Mouse (Mus musculus) natural killer cell, adult 2 months (primary cell): ENCODE measurements around the gene Furin.

Experiments used
- DNase-seq, 2 experiments: peaks; one replicate each; pipeline ENCODE4 v3.0.0; 2022; ENCODE audit warnings: low spot score in 2 of 2

Gene Furin

GRCm38 (mm10) chr7:80372667-80373066, 32.6 kb downstream of the Furin start:
- no peak for DNase-seq

- peak in 1 of 2 experiments; percentile 48 for DNase-seq
Observed at GRCm38 (mm10) chr7:80372166-80372565, 33.1 kb downstream of the Furin start.

GRCm38 (mm10) chr7:80371041-80371751, 34.0 kb downstream of the Furin start, which contains the start of gene Man2a2:
TSS of gene Man2a2 (minus strand) at chr7:80371375.
- DNase-seq = peak; percentile 45 to 76

GRCm38 (mm10) chr7:80370649-80371040, 34.6 kb downstream of the Furin start:
- DNase-seq = peak; percentile 62 to 78

- no peak for DNase-seq
Observed at GRCm38 (mm10) chr7:80369967-80370431, 35.2 kb downstream of the Furin start.

GRCm38 (mm10) chr7:80369461-80369860, 35.8 kb downstream of the Furin start:
- DNase-seq = peak in 1 of 2 experiments; percentile 42

GRCm38 (mm10) chr7:80368635-80369421, 36.4 kb downstream of the Furin start:
- DNase-seq = no peak

GRCm38 (mm10) chr7:80368009-80368408, 37.2 kb downstream of the Furin start:
- no peak for DNase-seq

GRCm38 (mm10) chr7:80367232-80367631, 38.0 kb downstream of the Furin start:
- DNase-seq = no peak

GRCm38 (mm10) chr7:80365759-80366158, 39.5 kb downstream of the Furin start:
- no peak for DNase-seq

- DNase-seq = no peak
Observed at GRCm38 (mm10) chr7:80360435-80360834, 44.8 kb downstream of the Furin start.

- DNase-seq = no peak
Observed at GRCm38 (mm10) chr7:80358039-80358438, 47.2 kb downstream of the Furin start.

- no peak for DNase-seq
Observed at GRCm38 (mm10) chr7:80357156-80357555, 48.1 kb downstream of the Furin start.

- DNase-seq = no peak
Observed at GRCm38 (mm10) chr7:80356351-80356750, 48.9 kb downstream of the Furin start.

GRCm38 (mm10) chr7:80352920-80353319, 52.3 kb downstream of the Furin start:
- DNase-seq = no peak

GRCm38 (mm10) chr7:80350808-80351207, 54.4 kb downstream of the Furin start:
- DNase-seq = no peak

- no peak for DNase-seq
Observed at GRCm38 (mm10) chr7:80347670-80348586, 57.3 kb downstream of the Furin start.

GRCm38 (mm10) chr7:80346830-80347229, 58.4 kb downstream of the Furin start:
- DNase-seq = no peak

GRCm38 (mm10) chr7:80346173-80346572, 59.1 kb downstream of the Furin start:
- no peak for DNase-seq

- no peak for DNase-seq
Observed at GRCm38 (mm10) chr7:80343270-80344018, 61.8 kb downstream of the Furin start.

- peak; percentile 89 to 94 for DNase-seq
Observed at GRCm38 (mm10) chr7:80342858-80343257, 62.4 kb downstream of the Furin start, which contains the start of gene Hddc3. TSS of gene Hddc3 (plus strand) at chr7:80343104.
